Comparison of ENCODE assay signal across 16 mouse cellular contexts in genomic region chr4:75991621-75992245, GRCm38 (mm10).
DNase-seq lines count a peak whose midpoint lies in the region; ATAC-seq and TF ChIP-seq lines count a peak whose summit lies in the region.
"Had no signal": no experiment of that assay in that cellular context is flagged by ENCODE, and none has a peak within 500 bp of the region (broad histone marks: within the 10 kb centered on the region; RNA-seq: fewer than 3 reads in every experiment).

No protein-coding gene starts in this region.

- H3K4me2 ChIP-seq in liver, embryonic 12.5 days, result no peak overlapping the region
- H3K4me2 ChIP-seq: heart, embryonic 11.5 days; liver, embryonic 13.5 days had no signal

- TF ChIP-seq POLR2A in liver, adult 2 months (IDR thresholded peaks at IDR 0.05; ENCODE audit: extremely low read depth, insufficient read depth, low read length), result no peak

- no peak for TF ChIP-seq CTCF in liver, adult 2 months (IDR thresholded peaks at IDR 0.05; ENCODE audit: low read depth, low read length)

- no peaks in the 10 kb centered on the region for H3K79me2 ChIP-seq in liver, adult 2 months (ENCODE audit: control insufficient read depth, insufficient read depth, low read length)

- H3K9ac ChIP-seq in liver, adult 2 months (ENCODE audit: low read depth, low read length), result no peak overlapping the region
- no peak overlapping the region for H3K9ac ChIP-seq in liver, embryonic 12.5 days
- H3K9ac ChIP-seq: liver, embryonic 13.5 days had no signal

- peaks cover 18% of the 10 kb centered on the region for H3K36me3 ChIP-seq in liver, adult 2 months (ENCODE audit: control insufficient read depth, insufficient read depth, low read length)
- H3K36me3 ChIP-seq in liver, embryonic 12.5 days, result no peaks in the 10 kb centered on the region
- H3K36me3 ChIP-seq: liver, embryonic 13.5 days had no signal

- WGBS in liver, adult 2 months, result 88% methylated on average over 6 of the region's 6 CpGs
- 75% methylated on average over 6 of the region's 6 CpGs for WGBS in liver, embryonic 12.5 days (ENCODE audit: insufficient replicate concordance)

- no peak overlapping the region for H3K4me3 ChIP-seq in liver, adult 2 months (ENCODE audit: insufficient read depth, low read depth, low read length)
- H3K4me3 ChIP-seq in liver, embryonic 12.5 days, result no peak overlapping the region
- H3K4me3 ChIP-seq: liver, embryonic 13.5 days had no signal

- H3K9me3 ChIP-seq in liver, embryonic 12.5 days (replicated peaks), result no peaks in the 10 kb centered on the region
- H3K9me3 ChIP-seq: liver, embryonic 13.5 days had no signal

- H3K27ac ChIP-seq in liver, adult 2 months (replicated peaks; ENCODE audit: insufficient read depth, low read depth, low read length), result no peak overlapping the region
- no peak overlapping the region for H3K27ac ChIP-seq in liver, embryonic 12.5 days
- H3K27ac ChIP-seq: liver, embryonic 13.5 days had no signal

- peak; percentile 34; the same call in 1 of the 2 replicates for ATAC-seq in cerebellum, adult (ENCODE audit: insufficient number of reproducible peaks, low FRiP score, low TSS enrichment)
- no peak for ATAC-seq in liver, embryonic 12.5 days
- ATAC-seq: forebrain, embryonic 14.5 days; inflammation-experienced regulatory T-cells, adult 6 months had no signal

- DNase-seq in cerebellum, postnatal 4 days (ENCODE audit: low spot score in 2 of 2), result no peak
- DNase-seq in liver, adult 2 months (ENCODE audit: extremely low read depth, low read depth, low spot score), result peak; percentile 63
- peak; percentile 20 for DNase-seq in cerebellum, adult 11 months
- DNase-seq in cerebellum, postnatal 36 days, result peak; percentile 24 to 34
- DNase-seq in frontal cortex, adult 2 months (ENCODE audit: extremely low spot score in 1 of 2, low spot score in 1 of 2), result no peak
- no peak for DNase-seq in left cerebral cortex, adult 9 months (ENCODE audit: low spot score in 2 of 2)
- DNase-seq: gastrocnemius, postnatal 25 days; heart, postnatal 4 days; liver, embryonic 13.5 days; lung, postnatal 10 days; thymus, postnatal 4 days had no signal

- no peaks in the 10 kb centered on the region for H3K27me3 ChIP-seq in liver, adult 2 months (ENCODE audit: control insufficient read depth, insufficient read depth, low read length)
- H3K27me3 ChIP-seq in liver, embryonic 12.5 days (replicated peaks), result no peaks in the 10 kb centered on the region
- H3K27me3 ChIP-seq: liver, embryonic 13.5 days had no signal

- no peaks in the 10 kb centered on the region for H3K4me1 ChIP-seq in liver, adult 2 months (ENCODE audit: control insufficient read depth, insufficient read depth, low read length)
- no peaks in the 10 kb centered on the region for H3K4me1 ChIP-seq in liver, embryonic 12.5 days
- H3K4me1 ChIP-seq: liver, embryonic 13.5 days had no signal

Comparison
In these comparisons a context has a peak if more than half of its experiments do, and no peak if none do; other contexts are left out.
1. DNase-seq: peak in liver, adult 2 months (single experiment), cerebellum, adult 11 months (single experiment) and cerebellum, postnatal 36 days (2 of 2); none in cerebellum, postnatal 4 days (0 of 2), frontal cortex, adult 2 months (0 of 2) and left cerebral cortex, adult 9 months (0 of 2).